20 mouse cellular contexts compared by ENCODE assay signal in genomic region chr11:80168121-80168520, GRCm38 (mm10). TPM values are rescaled to one million over a fixed set of nuclear protein-coding genes. Genes with fewer than 3 reads are reported as not detected.
DNase-seq lines count a peak whose midpoint lies in the region; ATAC-seq and TF ChIP-seq lines count a peak whose summit lies in the region.
"Had no signal": no experiment of that assay in that cellular context is flagged by ENCODE, and none has a peak within 500 bp of the region (broad histone marks: within the 10 kb centered on the region; RNA-seq: fewer than 3 reads in every experiment).

No protein-coding gene starts in this region.

- H3K27ac ChIP-seq in thymus, adult 2 months (ENCODE audit: control insufficient read depth, insufficient read depth, low read length), result 0 out of 2 replicates have a peak overlapping the region, but pooled peaks have one; percentile 21
- peak overlapping the region; percentile 99 for H3K27ac ChIP-seq in bone marrow macrophage, adult 2 months (ENCODE audit: insufficient read depth, low read depth, low read length)
- peak overlapping the region; percentile 74 for H3K27ac ChIP-seq in small intestine, adult 2 months (ENCODE audit: insufficient read depth, low read depth, low read length)
- H3K27ac ChIP-seq in hindbrain, postnatal 0 days, result no peak overlapping the region
- H3K27ac ChIP-seq: embryonic facial prominence, embryonic 15.5 days; forebrain, embryonic 10.5 days; heart, adult 2 months; hindbrain, embryonic 10.5 days; hindbrain, embryonic 14.5 days had no signal

- no peaks in the 10 kb centered on the region for H3K4me1 ChIP-seq in thymus, adult 2 months (replicated peaks; ENCODE audit: control insufficient read depth, insufficient read depth, low read length)
- H3K4me1 ChIP-seq in bone marrow macrophage, adult 2 months (ENCODE audit: control insufficient read depth, insufficient read depth, low read length), result peaks cover 64% of the 10 kb centered on the region
- H3K4me1 ChIP-seq in small intestine, adult 2 months (ENCODE audit: control insufficient read depth, insufficient read depth, insufficient read length, low read length), result peaks cover 21% of the 10 kb centered on the region
- no peaks in the 10 kb centered on the region for H3K4me1 ChIP-seq in hindbrain, postnatal 0 days (ENCODE audit: insufficient read depth, low read length)
- H3K4me1 ChIP-seq: embryonic facial prominence, embryonic 15.5 days; forebrain, embryonic 10.5 days; hindbrain, embryonic 10.5 days had no signal

- ATAC-seq in hindbrain, postnatal 0 days, result no peak
- ATAC-seq: forebrain, embryonic 14.5 days had no signal

- no peak overlapping the region for H3K4me2 ChIP-seq in hindbrain, postnatal 0 days (ENCODE audit: low read depth, low read length)
- H3K4me2 ChIP-seq: embryonic facial prominence, embryonic 15.5 days; heart, embryonic 12.5 days; hindbrain, embryonic 14.5 days had no signal

- no peaks in the 10 kb centered on the region for H3K36me3 ChIP-seq in thymus, adult 2 months (ENCODE audit: control insufficient read depth, insufficient read depth, low read length)
- H3K36me3 ChIP-seq in small intestine, adult 2 months (ENCODE audit: control insufficient read depth, insufficient read depth, low read length), result peaks cover 41% of the 10 kb centered on the region
- H3K36me3 ChIP-seq in hindbrain, postnatal 0 days (ENCODE audit: insufficient read depth, low read length), result no peaks in the 10 kb centered on the region
- H3K36me3 ChIP-seq: embryonic facial prominence, embryonic 15.5 days; forebrain, embryonic 10.5 days; heart, embryonic 12.5 days; hindbrain, embryonic 10.5 days had no signal

- H3K27me3 ChIP-seq in thymus, adult 2 months (ENCODE audit: control insufficient read depth, insufficient read depth, low read length), result no peaks in the 10 kb centered on the region
- H3K27me3 ChIP-seq in small intestine, adult 2 months (ENCODE audit: control insufficient read depth, insufficient read depth, low read length), result no peaks in the 10 kb centered on the region
- H3K27me3 ChIP-seq in hindbrain, postnatal 0 days (ENCODE audit: insufficient read depth, low read length), result no peaks in the 10 kb centered on the region
- H3K27me3 ChIP-seq: embryonic facial prominence, embryonic 15.5 days; heart, embryonic 12.5 days had no signal

- no peak for TF ChIP-seq POLR2A in thymus, adult 2 months (IDR thresholded peaks at IDR 0.05; ENCODE audit: control insufficient read depth, extremely low read depth, insufficient read depth, low read length, poor library complexity)
- TF ChIP-seq POLR2A in bone marrow macrophage, adult 2 months (IDR thresholded peaks at IDR 0.05; ENCODE audit: borderline replicate concordance, low read depth, low read length), result no peak
- no peak for TF ChIP-seq POLR2A in small intestine, adult 2 months (IDR thresholded peaks at IDR 0.05; ENCODE audit: low read depth, low read length)

- no peak overlapping the region for H3K9ac ChIP-seq in hindbrain, postnatal 0 days (replicated peaks; ENCODE audit: low read length)
- H3K9ac ChIP-seq: embryonic facial prominence, embryonic 15.5 days; heart, embryonic 12.5 days; hindbrain, embryonic 14.5 days had no signal

- peak; percentile 23 for DNase-seq in layer of hippocampus, adult 9-11 months
- no peak for DNase-seq in layer of hippocampus, adult 9-10 months (ENCODE audit: low spot score)
- DNase-seq in thymus, adult 2 months, result no peak
- DNase-seq in thymus, postnatal 4 days, result no peak
- DNase-seq in left cerebral cortex, postnatal 10 days (ENCODE audit: extremely low spot score in 1 of 2, low spot score in 2 of 2), result no peak
- no peak for DNase-seq in hindbrain, postnatal 0 days (ENCODE audit: low spot score)
- DNase-seq: adrenal gland, postnatal 10 days; cerebellum, adult 2 months; cerebellum, postnatal 10 days; embryo, embryonic 11 days; heart, adult 2 months had no signal

- intact Hi-C loops in left cerebral cortex, postnatal 10 days (cut with DNase I), result no loop called here

- no peaks in the 10 kb centered on the region for H3K9me3 ChIP-seq in hindbrain, postnatal 0 days (ENCODE audit: low read length)
- H3K9me3 ChIP-seq: embryonic facial prominence, embryonic 15.5 days; forebrain, embryonic 10.5 days; heart, embryonic 12.5 days; hindbrain, embryonic 10.5 days had no signal

- no peak for TF ChIP-seq CTCF in thymus, adult 2 months (IDR thresholded peaks at IDR 0.05; ENCODE audit: borderline replicate concordance, control insufficient read depth, extremely low read depth, insufficient read depth, low read length, poor library complexity)
- no peak for TF ChIP-seq CTCF in bone marrow macrophage, adult 2 months (IDR thresholded peaks at IDR 0.05; ENCODE audit: low read depth, low read length)
- TF ChIP-seq CTCF in small intestine, adult 2 months (IDR thresholded peaks at IDR 0.05; ENCODE audit: extremely low read depth, insufficient read length, insufficient replicate concordance, low read depth, low read length), result no peak
- no peak for TF ChIP-seq CTCF in hindbrain, postnatal 0 days (IDR thresholded peaks at IDR 0.05; ENCODE audit: low read depth)

- WGBS in thymus, adult 2 months, result 83% methylated on average over 9 of the region's 9 CpGs
- WGBS in small intestine, adult 2 months, result 73% methylated on average over 9 of the region's 9 CpGs
- 92% methylated on average over 9 of the region's 9 CpGs for WGBS in hindbrain, postnatal 0 days

- H3K4me3 ChIP-seq in thymus, adult 2 months (ENCODE audit: control insufficient read depth, insufficient read depth, low read length), result no peak overlapping the region
- H3K4me3 ChIP-seq in bone marrow macrophage, adult 2 months (ENCODE audit: insufficient read depth, low read length), result no peak overlapping the region
- H3K4me3 ChIP-seq in small intestine, adult 2 months (ENCODE audit: low read depth, low read length), result no peak overlapping the region
- H3K4me3 ChIP-seq in hindbrain, postnatal 0 days (ENCODE audit: low read length), result no peak overlapping the region
- H3K4me3 ChIP-seq: embryonic facial prominence, embryonic 15.5 days; erythroblast, embryonic 14.5 days; forebrain, embryonic 10.5 days; heart, adult 2 months; heart, embryonic 12.5 days; hindbrain, embryonic 10.5 days had no signal

RNA-seq across cellular contexts. Expression of gene Adap2, which starts 14.2 kb away (rescaled TPM):
- polyA plus RNA-seq in thymus, adult 2 months (2012; rRNA removed), result 4.5 and 5.1 TPM in 2 replicates
- polyA plus RNA-seq in bone marrow macrophage, adult 2 months (2012; ENCODE audit: insufficient read depth, insufficient read length, missing spikeins), result 167 and 174 TPM in 2 replicates
- 17.3 and 23.2 TPM in 2 replicates for polyA plus RNA-seq in small intestine, adult 2 months (2012; rRNA removed)
- 1 to 10 TPM; 8.3 to 8.5 TPM for total RNA-seq in left cerebral cortex, postnatal 10 days (2021)
- total RNA-seq in hindbrain, postnatal 0 days (2014; rRNA removed), result 4.1 and 4.9 TPM in 2 replicates
- polyA plus RNA-seq in hindbrain, postnatal 0 days (2015; fragmentation: Nextera tagmentation; extraction: Ambion mirVana), result 3.7 and 4.9 TPM in 2 replicates
- polyA plus RNA-seq: erythroblast, embryonic 14.5 days had no signal

RNA-seq across cellular contexts. Expression of gene Rnf135, which starts 15.5 kb away (rescaled TPM):
- polyA plus RNA-seq in thymus, adult 2 months (2012; rRNA removed), result 4.3 and 4.9 TPM in 2 replicates
- 17.9 and 19.4 TPM in 2 replicates for polyA plus RNA-seq in bone marrow macrophage, adult 2 months (2012; ENCODE audit: insufficient read depth, insufficient read length, missing spikeins)
- polyA plus RNA-seq in small intestine, adult 2 months (2012; rRNA removed), result 4.3 and 5.9 TPM in 2 replicates
- 1 to 10 TPM; 3.5 to 4.1 TPM for total RNA-seq in left cerebral cortex, postnatal 10 days (2021)
- 2.3 and 5.0 TPM in 2 replicates for total RNA-seq in hindbrain, postnatal 0 days (2014; rRNA removed)
- polyA plus RNA-seq in hindbrain, postnatal 0 days (2015; fragmentation: Nextera tagmentation; extraction: Ambion mirVana), result 4.7 and 4.8 TPM in 2 replicates

RNA-seq across cellular contexts. Expression of gene Tefm, which starts 26.1 kb away (rescaled TPM):
- 5.1 and 6.8 TPM in 2 replicates for polyA plus RNA-seq in thymus, adult 2 months (2012; rRNA removed)
- 7.7 and 12.4 TPM in 2 replicates for polyA plus RNA-seq in bone marrow macrophage, adult 2 months (2012; ENCODE audit: insufficient read depth, insufficient read length, missing spikeins)
- polyA plus RNA-seq in small intestine, adult 2 months (2012; rRNA removed), result 0.60 and 1.1 TPM in 2 replicates
- total RNA-seq in left cerebral cortex, postnatal 10 days (2021), result 10 to 100 TPM in 1 of 2 experiments, 1 to 10 TPM in 1; 9.6 to 11.5 TPM
- total RNA-seq in hindbrain, postnatal 0 days (2014; rRNA removed), result 8.6 and 8.9 TPM in 2 replicates
- polyA plus RNA-seq in hindbrain, postnatal 0 days (2015; fragmentation: Nextera tagmentation; extraction: Ambion mirVana), result 18.6 and 22.9 TPM in 2 replicates
- polyA plus RNA-seq: erythroblast, embryonic 14.5 days had no signal

RNA-seq across cellular contexts. Expression of gene Rhot1, which starts 40.7 kb away (rescaled TPM):
- 11.7 and 13.7 TPM in 2 replicates for polyA plus RNA-seq in thymus, adult 2 months (2012; rRNA removed)
- polyA plus RNA-seq in bone marrow macrophage, adult 2 months (2012; ENCODE audit: insufficient read depth, insufficient read length, missing spikeins), result 34.5 and 38.1 TPM in 2 replicates
- 1.8 and 3.0 TPM in 2 replicates for polyA plus RNA-seq in small intestine, adult 2 months (2012; rRNA removed)
- total RNA-seq in left cerebral cortex, postnatal 10 days (2021), result 10 to 100 TPM; 67.5 to 69.6 TPM
- total RNA-seq in hindbrain, postnatal 0 days (2014; rRNA removed), result 50.0 and 62.1 TPM in 2 replicates
- polyA plus RNA-seq in hindbrain, postnatal 0 days (2015; fragmentation: Nextera tagmentation; extraction: Ambion mirVana), result 57.4 and 59.1 TPM in 2 replicates
